Mouse (Mus musculus) small intestine, adult 2 months (tissue): ENCODE data around the gene Romo1.
"Not testable (repeated sequence)": the region's sequence is repeated elsewhere in the genome, so short reads cannot be mapped to it uniquely, and the experiment has no call there.

ENCODE experiments used
- CTCF ChIP-seq: fragments of 200-500 bp; IDR thresholded peaks from 2 replicates; pipeline ENCODE4 v1.5.1; 2012; ENCODE audit warnings: low read depth, mild to moderate bottlenecking, control low read depth, inconsistent platforms, low read length, moderate library complexity, mixed read lengths; ENCODE audit not compliant: insufficient replicate concordance, insufficient read length; ENCODE audit errors: extremely low read depth
- POLR2A ChIP-seq: fragments of 200-500 bp; IDR thresholded peaks from 2 replicates; pipeline ENCODE4 v1.6.1; 2012; ENCODE audit warnings: low read depth, mild to moderate bottlenecking, control low read depth, inconsistent platforms, low read length, moderate library complexity

- not testable (repeated sequence) for TF ChIP-seq CTCF, POLR2A
Observed at GRCm38 (mm10) chr2:156112080-156112423, 31.8 kb upstream of the Romo1 start.
